Mouse (Mus musculus) spleen, postnatal 36 days (tissue): ENCODE data around the gene Asb4.
"Not testable (repeated sequence)": the region's sequence is repeated elsewhere in the genome, so short reads cannot be mapped to it uniquely, and the experiment has no call there.

Experiments
- DNase-seq, 2 experiments: peaks; one replicate each; pipeline ENCODE4 v3.0.0; 2022; ENCODE audit warnings: low spot score in 2 of 2, mixed read lengths in 1 of 2

Gene Asb4

DNA sequence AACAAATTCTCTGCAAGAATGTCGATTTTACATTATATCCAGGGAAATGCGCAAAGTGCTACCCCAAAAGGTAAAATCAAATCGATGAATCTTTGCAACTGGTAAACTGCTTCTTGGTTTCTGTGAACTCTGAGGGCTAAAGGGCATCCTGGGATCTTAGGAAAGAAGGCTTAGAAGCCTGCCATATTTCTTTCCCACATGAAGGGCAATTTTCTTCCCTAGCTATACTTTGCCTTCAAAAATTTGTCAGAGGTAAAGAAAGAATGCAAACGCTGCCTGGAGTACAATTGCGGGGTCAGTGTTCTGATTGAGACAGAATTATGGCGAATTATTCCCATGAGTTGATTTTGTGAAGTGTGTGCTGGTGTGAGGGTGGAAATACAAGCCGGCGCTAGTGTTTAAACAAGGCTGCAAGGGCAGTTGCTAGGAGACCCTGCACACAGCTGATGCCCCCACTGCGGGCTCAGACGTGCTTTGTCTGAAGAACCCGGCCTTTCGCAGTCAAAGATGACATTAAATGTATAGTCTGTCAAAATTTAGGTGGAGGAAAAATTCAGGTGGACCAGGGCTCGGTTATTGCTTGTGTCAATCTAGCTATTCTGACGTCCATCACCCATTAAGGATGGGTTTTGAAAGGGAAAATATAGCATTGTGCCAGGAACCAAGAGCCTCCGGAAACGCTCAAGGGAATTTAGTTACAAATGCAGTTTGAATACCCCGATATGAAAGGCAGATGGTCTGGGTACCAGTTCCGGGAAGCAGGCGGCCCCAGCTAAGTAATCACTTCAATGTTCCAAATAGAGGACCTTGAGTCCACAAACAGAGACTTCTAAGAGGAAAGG is at the start of gene Asb4:
Gene Asb4 (plus strand): TSS at position 51 of the 842 bp plus-strand sequence.
- DNase-seq = no peak

DNA sequence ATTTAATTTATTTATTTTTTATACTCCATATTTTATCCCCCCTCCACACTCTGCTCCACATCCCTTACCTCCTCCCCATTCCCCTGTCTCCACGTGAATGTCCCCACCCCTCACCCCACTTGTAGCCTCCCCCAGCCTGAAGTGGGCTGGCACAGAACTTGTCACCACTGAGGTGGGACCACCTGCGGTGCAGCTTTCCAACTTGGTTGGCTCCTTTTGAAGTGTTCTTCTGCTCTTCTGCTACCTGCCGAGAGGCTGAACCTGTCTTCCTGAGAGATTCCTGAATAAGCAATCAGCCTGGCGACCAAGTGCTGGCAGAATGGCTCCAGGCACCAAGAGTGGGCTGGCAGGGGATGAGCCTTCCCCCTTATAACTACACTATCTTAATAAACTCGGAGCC is 49.2 kb upstream of the Asb4 start:
- no peak for DNase-seq

DNA sequence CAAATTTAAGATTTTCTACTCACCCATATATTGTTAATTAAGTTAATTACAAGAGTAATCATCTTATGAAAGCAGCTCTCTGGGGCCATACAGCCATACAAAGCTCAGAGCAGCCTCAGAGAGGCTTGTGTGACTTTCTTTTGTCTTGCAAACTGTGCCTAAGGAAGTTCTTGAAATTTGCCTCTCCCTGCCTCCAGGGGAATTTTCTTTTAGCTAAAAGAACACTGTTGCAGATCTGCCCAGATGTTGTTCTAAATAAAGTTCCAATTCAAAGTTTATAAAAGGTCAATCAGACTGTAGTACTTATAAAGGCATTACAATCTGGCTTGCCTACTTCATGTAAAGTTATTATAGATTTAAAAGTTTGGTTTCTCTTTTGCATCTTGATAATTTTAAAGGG is 47.2 kb upstream of the Asb4 start:
- DNase-seq = not testable (repeated sequence)

DNA sequence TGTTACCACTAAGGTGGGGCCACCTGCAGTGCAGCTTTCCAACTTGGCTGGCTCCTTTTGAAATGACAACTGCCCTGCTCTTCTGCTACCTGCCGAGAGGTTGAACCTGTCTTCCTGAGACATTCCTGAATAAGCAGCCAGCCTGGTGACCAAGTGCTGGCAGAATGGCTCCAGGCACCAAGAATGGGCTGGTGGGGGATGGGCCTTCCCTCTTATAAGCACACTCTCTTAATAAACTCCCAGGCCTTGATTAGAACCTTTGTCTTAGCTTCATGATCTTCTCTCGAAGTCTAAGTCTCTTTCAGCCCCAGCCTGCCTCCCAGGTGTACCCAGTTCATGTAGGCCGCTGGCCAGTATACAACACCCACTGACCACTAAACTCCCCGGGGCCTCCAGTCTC is 44.4 kb upstream of the Asb4 start:
- not testable (repeated sequence) for DNase-seq

DNA sequence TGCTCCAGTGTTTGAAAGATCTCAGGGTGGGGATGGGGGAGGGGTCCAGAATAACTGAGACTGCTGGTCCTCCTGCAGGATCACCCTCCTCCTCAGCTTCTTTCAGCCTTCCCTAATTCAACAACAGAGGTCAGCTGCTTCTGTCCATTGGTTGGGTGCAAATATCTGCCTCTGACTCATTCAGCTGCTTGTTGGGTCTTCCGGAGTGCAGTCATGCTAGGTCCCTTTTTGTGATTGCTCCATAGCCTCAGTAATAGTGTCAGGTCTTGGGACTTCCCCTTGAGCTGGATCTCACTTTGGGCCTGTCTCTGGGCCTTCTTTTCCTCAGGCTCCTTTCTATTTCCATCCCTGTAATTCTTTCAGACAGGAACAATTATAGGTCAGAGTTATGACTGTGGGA is 43.9 kb upstream of the Asb4 start:
- DNase-seq = not testable (repeated sequence)

DNA sequence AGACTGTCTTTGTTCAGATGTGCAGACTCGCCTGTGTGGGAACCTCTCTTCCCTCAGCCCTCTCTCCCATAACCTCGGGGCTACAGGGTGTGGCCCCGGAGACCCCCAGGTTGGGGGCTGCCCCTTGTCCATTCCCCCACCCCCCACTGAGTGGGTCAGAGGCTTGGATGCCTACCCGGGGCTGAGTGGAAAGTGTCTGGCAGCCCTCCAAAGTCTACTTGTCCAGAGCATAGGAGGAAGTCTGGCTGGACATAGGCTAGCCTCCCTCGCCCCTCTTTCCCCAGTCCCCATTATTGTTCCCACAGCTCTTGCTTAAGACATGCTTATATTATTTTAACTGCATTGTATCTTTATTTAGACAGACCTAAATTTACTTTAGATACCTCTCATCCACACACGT is 38.9 kb upstream of the Asb4 start:
- DNase-seq = no peak

DNA sequence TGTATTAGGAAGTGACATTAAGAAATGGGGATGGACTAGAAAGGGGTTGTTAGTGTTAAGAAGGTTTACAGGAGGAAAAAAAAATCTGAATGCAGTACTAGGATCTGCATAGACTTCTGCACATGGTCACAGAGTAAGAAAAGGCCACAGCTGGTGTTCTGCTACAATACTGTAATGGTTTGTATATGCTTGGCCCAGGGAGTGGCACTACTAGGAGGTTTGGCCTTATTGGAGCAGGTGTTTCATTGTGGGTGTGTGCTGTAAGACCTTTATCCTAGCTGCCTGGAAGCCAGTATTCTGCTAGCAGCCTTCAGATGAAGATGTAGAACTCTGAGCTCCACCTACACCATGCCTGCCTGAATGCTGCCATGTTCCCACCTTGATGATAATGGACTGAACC is 25.3 kb upstream of the Asb4 start:
- DNase-seq = no peak

DNA sequence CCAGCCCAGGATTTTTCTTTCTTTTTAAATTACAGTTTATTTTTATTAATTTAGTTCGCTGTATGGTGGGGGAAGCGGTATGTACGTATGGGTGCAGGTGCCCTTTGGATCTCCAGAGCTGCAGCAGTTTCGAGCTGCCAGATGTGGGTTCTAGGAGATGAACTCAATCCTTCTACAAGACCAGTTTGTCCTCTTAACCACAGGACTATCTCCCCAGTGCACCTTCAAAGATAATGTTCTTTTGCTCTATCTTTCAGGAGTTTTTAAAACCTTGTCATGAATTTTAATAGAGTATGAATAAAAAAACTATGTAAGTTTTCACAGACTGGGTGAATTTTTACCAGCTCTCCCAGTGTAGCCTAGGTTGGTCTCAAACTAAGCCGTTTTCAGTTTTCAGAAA is 22.8 kb upstream of the Asb4 start:
- no peak for DNase-seq

DNA sequence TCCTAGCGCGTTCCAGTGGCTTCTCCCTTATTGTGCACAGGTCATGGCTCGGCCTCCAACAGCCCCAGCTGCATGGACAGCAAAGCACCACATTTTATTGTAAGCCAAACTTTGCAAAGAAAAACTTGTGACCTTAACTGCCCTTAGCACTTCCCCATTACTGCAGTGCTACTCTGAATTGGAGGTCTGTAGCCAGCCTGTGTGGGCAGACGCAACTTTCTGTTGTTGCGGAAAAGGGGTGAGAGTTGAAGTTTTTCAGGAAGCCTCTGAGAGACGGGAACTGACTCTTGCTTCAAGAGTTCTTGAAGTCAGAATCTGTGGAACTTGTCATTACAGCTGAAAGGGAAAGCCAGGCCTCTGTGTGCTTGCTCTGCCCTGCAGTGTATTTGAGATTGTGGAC is 21.2 kb upstream of the Asb4 start:
- DNase-seq = peak in 1 of 2 experiments; percentile 16

DNA sequence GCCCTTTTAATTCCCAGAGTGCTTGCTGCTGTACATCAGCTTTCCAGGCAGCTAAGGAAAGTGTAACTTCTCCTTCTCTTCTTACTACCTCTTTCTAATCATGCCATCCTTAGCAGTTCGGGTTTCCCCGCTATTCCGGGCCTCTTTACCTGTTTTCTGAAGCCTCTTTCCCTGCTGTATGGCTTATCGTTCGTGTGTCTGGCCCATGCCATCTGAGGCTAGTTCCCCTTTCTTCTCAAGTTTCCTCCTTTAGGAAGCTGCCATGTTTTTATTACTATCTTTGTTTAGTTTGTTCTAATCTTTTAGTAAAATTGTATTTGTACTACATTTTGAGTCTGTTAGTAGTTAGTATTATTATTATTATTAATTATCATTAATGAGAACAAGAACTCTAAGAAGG is 17.3 kb upstream of the Asb4 start:
- no peak for DNase-seq

DNA sequence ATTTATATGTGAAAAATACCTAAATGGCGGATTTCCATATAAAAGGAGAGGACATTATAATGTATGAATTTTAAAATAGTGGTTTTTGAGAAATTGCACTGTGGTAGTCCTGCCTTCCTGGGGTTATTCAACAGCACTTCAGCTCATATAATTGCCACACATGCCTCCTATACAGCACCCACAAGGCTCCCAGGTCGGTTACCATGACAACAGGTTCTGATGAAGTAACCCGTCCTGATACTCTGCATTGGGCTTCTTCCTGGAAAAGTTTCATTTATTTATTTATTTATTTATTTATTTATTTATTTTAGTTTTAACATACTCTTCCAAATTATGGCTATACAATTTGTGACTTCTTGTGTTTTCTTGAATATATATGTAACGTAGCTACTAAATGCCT is 6.3 kb upstream of the Asb4 start:
- DNase-seq = no peak

DNA sequence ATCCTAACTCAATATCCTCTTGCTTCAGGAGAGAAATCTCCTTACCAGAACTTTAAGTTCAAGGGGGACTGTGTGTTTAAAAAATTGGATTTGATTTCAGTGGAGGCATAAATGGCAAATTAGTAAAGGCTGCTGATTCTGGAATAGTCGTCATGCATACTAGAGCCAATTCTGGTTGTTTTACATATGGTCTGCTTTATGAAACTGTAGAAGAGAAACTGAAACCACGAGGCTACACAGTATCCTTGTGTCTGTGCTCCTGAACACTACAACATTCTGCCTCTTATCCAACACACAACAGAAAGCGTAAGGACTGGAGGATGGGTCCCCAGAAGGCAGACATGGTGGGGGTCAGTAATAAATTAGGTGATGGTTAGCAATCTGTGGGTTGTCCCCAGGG is 4.1 kb upstream of the Asb4 start:
- DNase-seq = no peak

DNA sequence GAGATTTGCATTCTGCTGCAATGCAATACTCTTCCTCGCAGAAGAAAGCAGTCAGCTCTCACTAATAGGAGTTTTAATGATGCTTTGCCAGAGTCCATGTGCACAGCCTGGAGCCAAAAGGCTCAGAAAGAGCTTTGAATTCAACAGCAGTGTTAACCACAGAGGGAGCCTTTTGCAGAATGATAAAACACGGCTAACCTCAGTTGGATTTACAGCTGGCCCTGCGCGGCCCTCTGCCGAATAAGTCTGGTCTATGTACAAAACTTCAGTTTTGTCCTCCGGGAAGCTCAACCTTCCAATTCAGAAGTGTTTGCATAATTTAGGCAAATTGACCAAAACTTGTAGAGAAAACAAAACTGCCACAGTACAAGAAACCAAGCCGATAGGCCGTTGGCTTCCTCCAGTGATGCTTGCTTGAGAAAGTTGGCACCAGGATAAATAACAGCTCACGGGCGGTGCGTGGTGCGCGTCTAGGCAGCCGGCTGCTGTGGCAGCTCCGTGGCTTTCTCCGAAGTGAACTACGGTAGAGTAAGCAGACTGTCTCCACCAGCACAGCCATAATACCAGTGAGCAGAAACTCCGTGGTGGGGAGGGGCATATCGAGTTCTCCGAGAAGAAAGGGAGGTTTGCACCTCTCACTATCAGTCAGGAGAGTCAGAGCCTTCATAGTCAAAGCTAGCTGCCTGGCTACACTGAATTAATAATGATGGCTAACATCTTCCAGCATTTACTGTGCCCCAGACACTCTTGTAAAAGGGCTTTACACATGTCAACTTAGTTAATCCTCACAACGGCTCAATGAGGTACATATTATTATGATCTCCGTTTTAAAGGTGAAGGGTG is 3.2 kb upstream of the Asb4 start:
- no peak for DNase-seq

DNA sequence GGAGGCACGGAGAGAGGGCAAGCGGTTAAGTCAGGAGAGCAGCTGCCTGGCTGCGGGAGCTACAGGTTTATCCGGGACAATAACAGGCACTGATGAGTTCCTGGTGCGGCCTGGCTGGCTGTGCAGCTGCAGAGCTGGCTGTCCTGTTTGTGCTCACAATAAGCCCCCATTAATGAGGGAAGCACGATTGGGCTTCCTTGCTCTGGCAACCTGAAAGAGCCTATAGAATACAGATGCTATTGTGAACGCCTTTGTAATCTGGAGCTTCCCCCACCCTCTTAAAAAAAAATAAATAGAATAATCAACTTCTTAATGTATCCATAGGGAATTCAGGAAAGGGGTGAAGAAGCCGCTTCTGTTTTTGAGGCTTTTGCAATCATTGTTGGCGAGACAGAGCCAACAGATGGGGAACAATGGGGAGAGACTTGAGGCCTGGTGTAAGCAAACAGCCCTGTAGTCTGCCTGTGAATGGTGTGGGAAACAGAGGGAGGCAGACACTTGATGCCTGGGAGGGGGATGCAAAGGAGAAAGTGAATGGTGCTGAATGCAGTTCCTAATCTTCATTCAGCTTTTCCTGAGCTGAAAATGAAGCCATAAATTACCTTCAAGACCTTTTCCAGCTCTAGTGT is 2.4 kb upstream of the Asb4 start:
- no peak for DNase-seq

DNA sequence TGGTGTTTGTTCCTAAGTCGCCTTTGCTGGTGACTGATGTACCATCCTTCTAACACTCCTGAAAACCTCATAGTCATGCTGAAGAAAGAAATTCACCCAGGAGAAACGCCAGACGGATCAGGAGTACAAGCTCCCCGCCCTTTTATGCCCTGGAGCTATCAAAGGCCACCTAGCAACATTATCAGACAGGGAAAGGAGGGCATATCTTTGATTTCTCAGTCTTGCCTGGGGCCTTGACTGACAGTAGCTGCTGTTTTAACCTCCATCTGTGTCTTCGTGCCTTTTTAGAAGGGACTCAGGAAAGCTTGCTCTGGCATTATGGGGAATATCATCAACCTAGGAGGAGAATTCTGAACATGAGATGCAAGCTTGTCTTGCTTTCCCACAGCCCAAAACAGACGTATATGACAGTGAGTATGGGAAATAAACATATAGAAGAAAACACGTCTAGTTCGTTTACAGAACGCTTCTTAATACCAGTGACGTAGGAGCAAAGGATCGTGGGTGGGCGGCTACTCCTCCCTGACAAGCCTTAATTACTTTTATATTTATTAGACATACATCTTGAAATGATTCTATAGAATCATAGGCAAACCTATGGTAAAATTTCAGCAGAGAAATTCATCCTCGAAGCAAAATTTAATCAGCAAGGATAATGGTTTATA is 1.1 kb upstream of the Asb4 start:
- no peak for DNase-seq

DNA sequence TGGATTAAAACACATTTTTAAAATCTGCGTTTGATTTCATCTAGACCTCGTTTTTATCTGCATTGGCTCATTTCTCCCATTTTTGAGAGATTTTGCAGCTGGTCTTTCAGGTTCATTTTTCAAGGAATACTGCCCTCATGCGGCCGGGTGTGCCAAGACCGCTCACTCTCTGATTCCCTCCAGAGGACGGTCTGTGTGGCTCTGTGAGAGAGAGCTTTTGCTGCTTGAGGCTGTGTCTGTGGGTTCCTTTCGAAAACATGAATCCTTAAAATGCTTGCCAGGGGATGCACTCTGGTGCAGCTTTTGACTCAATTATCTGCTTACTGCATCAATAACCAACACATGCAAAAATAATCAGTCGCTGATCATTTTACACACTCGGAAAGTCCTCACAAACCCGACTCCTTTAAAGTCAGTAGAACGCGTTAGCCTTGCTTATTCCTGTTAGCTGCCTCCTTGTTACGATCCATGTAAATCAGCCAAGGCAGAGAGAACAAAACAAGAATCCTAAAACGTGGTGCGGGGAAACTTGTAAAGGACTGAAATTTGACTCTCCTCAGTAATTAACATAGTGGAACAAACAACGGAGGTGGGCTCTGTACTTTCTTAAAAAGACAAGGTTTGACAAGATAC is 487 bp upstream of the Asb4 start:
- peak; percentile 61 to 69 for DNase-seq

DNA sequence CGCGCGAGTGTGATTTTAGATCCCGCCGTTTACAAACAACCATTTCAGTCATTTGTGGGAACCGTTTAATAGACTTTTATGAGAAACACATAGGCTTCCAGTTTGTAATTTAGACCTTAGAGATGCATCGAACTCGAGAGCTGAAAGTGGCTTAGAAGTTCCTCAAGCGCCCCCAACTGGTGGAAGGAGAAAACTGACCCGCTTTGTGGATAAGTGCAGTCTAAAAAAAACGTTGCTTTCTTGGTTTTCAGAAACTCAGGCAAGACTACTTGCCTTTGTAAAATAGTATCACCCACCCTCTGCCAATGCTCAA is 948 bp downstream of the Asb4 start:
- peak; percentile 54 to 65 for DNase-seq

DNA sequence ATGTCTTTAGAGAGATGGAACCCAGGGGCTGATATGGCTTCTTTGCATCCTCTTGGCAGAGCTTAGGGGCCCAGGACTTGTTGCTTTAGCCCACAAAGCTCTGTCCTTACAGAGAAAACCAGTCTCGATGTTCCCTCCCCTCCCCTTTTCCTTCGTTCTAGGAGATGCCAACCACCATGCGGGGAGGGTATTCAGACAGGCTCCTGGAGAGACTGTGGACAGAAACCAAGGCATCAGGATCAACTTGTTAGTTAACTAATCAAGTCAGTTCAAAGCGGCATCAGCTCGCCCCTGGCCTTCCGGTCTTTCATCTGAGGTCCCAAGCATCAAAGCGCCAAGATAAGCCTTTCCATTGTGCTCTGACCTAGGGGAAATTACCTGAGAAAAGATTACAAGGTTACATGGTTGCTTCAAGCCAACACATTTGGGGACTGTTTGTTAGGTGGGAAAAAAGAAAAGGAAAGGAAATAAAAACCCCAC is 2.0 kb downstream of the Asb4 start:
- DNase-seq = no peak

DNA sequence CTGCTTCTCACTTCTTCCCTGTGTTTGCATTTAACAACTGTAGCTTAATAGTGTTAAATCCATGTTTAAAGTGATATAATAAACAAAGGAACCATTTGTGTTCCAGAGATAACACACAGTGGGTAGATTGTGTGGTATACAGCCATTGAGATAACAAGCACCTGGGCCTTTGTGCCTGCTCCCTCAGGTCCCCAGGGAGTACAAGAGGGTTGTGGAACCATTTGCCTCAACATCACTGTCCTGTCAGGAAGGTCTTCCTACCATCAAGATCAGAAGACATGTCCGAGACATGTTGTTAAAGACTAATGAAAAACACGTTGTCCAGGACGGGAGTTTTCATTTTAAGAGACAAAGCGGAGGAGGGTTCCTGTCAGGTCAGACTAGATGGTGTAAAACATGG is 3.3 kb downstream of the Asb4 start:
- DNase-seq = no peak

DNA sequence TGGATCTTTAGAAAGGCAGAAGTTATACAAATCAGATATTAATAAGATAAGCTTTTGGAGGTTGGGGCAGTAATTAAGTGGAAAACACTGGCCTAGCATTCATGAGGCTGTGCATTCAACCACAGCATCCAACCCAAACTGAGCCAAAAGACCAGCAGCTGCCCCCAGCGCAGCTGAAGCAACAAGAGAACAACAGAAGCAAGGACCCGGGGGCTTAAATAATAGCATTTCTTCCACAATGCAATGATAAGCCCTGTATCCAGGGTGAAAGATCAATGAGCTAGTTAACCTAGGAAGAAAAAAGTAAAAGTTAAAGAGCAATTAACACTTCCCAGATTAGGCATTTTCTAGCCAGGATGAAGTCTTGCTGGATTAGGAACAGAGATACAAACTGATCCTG is 4.2 kb downstream of the Asb4 start:
- DNase-seq = no peak

DNA sequence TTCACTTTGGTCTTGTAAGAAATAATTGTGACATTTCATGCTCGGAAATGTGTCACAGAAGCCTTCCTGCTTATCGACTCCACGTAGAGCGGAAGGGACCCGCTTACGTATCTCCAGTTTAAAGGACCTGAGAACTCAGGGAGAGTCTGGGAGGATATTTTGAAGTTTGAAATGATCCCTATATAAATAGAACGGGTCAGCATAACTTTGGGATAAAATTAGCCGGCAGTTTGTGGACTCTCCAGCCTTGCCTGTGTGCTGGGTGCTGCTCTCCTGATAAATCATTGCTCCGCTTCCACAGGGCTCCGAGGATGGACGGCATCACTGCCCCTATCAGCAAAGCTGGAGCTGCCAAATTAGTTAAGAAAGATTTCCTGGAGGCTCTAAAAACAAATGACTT is 7.1 kb downstream of the Asb4 start:
- DNase-seq = no peak

DNA sequence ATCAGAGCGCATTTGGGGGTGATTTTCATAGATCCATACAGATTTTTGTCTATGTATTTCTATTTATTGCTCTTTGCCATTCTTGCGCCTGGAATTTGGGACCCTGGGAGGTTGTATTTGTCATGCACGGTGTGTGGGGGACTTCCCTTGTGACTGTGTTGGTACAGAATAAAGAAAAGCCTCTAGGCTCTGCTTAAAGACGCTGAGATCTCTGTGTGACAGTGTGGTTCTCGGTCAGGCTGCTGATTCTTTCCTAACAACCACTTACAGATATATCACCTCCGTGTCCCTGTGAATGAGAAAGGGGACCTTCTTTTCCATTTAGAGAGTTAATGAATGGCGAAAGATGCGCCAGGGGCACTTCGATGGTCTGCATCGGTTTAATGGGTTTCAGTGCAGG is 7.8 kb downstream of the Asb4 start:
- no peak for DNase-seq
